Mouse (Mus musculus) naive thymus-derived CD4-positive, alpha-beta T cell, adult 5 months (primary cell): ENCODE measurements around the gene Nras. TPM values are rescaled to one million over a fixed set of nuclear protein-coding genes. Genes with fewer than 3 reads are reported as not detected.

Source experiments
- polyA plus RNA-seq: library from polyadenylated mRNA; unstranded; fragments of 100-300 nt; shearing (Covaris generic); gene quantifications from one replicate; pipeline ENCODE4 v1.2.1, GENCODE M21; 2017

Gene Nras
- polyA plus RNA-seq = 58.2 TPM

DNA sequence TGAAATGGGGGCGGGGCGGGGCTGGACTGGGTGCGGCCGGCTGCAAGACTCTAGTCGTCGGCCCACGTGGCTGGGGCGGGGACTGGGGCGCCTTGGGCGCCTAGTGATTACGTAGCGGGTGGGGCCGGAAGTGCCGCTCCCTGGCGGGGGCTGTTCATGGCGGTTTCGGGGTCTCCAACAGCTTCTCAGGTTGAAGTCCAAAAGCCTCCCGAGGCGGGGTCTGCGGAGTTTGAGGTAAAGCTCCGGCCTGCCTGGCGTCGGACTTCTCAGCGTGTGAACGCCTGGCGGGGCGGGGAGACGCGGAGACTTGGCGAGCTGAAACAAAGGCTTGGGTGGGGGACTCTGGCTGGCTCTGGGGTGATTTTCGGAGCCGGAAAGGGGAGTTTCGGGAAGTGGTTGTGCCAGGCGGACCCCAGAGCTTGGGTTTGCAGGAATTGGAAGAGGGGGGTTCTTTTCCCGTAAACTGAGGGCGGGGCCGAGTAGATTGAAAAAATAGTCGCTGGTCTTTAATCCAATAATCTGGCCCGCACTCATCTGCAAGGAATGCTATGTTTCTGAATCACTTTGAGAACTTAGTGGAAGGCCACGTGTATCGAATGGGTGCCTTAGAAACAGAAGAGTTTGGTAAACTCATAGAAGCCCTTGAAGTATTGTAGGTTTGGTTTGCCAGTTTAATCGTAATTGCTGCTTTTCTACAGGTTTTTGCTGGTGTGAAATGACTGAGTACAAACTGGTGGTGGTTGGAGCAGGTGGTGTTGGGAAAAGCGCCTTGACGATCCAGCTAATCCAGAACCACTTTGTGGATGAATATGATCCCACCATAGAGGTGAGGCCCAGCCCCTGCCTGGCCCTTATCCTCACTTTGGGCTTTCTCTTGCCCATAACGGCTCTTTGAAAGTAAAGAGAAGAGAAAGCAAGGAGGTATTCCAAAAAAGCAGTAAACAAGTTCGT lies at the start of gene Nras:
TSS of gene Nras (plus strand) at position 79 of the 951 bp plus-strand sequence.

DNA sequence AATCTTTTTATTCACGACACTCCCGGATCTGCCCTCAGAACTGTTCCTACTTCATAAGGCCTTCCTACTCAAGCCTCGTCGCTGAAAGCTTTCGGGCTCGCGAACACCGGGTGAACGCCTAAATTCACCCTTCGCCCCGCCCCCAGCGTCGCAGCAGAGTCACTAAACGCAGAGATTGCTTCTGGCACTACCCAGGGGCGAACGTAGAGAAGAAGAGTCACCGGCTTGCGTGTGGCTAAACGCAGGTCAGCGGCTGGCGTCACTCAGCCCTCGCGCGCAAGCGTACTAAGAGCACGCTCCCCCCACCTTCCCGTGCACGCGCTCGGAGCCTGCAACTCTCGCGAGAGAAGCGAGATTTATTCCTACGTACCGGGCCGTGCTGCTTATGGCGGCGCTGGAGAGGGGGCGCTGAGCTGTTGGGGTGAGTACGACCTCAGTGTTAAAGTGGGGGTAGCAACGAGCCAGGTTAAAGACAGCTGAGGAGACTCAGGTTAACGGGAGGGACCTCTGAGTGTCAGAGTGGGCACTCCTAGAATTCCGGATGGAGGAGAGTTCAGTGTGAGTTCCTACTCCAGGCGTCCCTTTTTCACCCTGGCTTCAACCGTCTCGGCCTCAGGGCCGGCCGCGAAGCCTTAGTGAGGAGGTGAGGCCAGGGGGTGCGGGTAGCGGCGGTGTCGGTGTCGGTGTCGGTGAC lies 37.7 kb upstream of the Nras start, which contains the start of gene Csde1:
TSS of gene Csde1 (plus strand) at position 178 of the 694 bp plus-strand sequence.

DNA sequence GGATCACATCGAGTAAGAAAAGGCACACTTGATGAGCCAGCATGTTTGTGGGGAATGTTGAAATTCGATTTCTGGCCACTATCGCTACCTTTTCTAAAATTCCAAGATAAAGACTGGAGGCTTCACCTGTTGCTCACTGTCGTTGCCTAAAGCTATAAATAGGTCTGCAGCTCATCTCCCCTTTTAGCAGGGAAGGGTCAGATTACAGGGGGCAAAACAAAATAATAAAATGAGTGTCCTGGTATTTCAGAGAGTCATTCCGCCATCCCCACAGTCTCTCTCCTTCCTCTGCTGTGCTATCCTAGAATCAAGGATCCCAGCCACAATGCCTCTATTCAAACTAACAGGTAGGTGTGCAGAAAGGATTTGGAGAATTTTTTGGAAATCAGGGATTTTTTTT lies 15.7 kb downstream of the Nras start, which contains the start of gene Ampd1:
TSS of gene Ampd1 (plus strand) at position 244 of the 400 bp plus-strand sequence.

DNA sequence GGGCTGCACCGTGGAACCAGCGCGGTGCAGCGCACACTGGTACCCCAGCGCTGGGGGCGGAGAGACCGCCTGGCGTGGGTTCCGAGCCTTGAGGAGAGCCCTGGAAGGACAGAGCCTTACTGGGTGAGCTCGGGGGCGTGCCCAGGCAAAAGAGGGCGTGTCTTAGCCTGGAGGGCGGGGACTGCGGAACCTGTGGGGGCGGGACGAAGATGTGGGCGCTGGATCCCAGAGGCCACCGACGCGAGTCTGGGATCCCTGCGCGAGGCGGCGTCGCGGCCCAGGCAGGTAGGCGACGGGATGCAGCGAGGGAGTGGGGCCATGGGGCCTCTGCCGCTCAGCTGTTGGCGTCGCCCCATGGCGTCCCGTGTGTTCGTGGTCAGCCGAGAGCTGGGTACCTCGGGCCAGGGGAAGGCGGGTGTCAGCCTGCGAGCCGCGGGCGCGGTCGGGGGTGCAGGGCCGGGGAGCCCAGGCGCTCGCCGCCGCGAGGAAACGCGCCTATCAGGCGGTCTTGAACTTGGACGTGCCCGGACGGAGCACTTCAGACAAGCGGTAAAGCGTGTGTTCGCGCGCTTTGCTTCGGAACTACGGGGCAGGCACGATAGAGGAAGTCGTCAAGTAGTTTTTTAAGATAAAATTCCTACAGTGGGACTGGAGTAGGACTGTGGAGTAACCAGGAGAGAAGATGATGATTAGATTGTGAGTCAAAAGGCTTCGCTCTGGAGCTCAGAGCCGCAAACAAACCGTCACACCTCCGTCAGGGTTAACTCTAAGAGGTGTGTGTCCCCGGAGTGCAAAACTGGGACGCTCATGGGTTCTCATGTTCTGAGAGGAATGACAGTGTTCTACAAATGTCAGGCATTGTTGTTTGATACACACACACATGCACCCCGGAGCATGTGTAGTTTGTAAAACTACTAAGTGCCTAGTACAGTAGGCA lies 44.6 kb downstream of the Nras start, which contains the start of gene Dennd2c:
TSS of gene Dennd2c (plus strand) at position 151 of the 937 bp plus-strand sequence.

Other genes starting within 250 kb of the Nras start
- gene Sycp1, start 122.2 kb upstream of the Nras start, polyA plus RNA-seq = not detected
- gene Nr1h5, start 94.2 kb upstream of the Nras start, polyA plus RNA-seq = not detected
- gene Sike1, start 62.6 kb upstream of the Nras start, polyA plus RNA-seq = 93.7 TPM
- gene Csde1, start 37.9 kb upstream of the Nras start, polyA plus RNA-seq = 487 TPM
- gene Ampd1, start 15.7 kb downstream of the Nras start, polyA plus RNA-seq = 22.5 TPM
- gene Dennd2c, start 44.3 kb downstream of the Nras start, polyA plus RNA-seq = 4.5 TPM
- gene Bcas2, start 113.4 kb downstream of the Nras start, polyA plus RNA-seq = 150 TPM
- 24.9 TPM for gene Trim33, start 221.0 kb downstream of the Nras start, polyA plus RNA-seq